Mouse (Mus musculus): ENCODE results near the gene Lats2. TPM values are rescaled to one million over a fixed set of nuclear protein-coding genes. Genes with fewer than 3 reads are reported as not detected.

The Lats2 gene
- polyA plus RNA-seq, 2 experiments: 25.3 to 28.5 TPM

- no peak for ATAC-seq (ENCODE audit: low FRiP score, low read depth)
- H3K27me3 ChIP-seq (ENCODE audit: control insufficient read depth, insufficient read depth, low read length): no peaks in the 10 kb centered on the region
- TF ChIP-seq POLR2A (IDR thresholded peaks at IDR 0.05; ENCODE audit: borderline replicate concordance, extremely low read depth, insufficient read depth, insufficient read length): no peak
- H3K9me3 ChIP-seq (ENCODE audit: control insufficient read depth, low read length): no peaks in the 10 kb centered on the region
- DNase-seq (ENCODE audit: low spot score): no peak
- no peak overlapping the region for H3K27ac ChIP-seq (replicated peaks; ENCODE audit: low read depth, low read length)
- H3K4me3 ChIP-seq (replicated peaks; ENCODE audit: low read length): no peak overlapping the region
- peaks cover 84% of the 10 kb centered on the region for H3K36me3 ChIP-seq (ENCODE audit: control insufficient read depth, insufficient read depth, low read length)
- 0 out of 2 replicates have a peak, but pooled peaks cover 3% of the 10 kb centered on the region for H3K4me1 ChIP-seq (ENCODE audit: control insufficient read depth, insufficient read depth, low read length)
- WGBS: 88% methylated on average over 10 of the region's 10 CpGs
- no peak overlapping the region for H3K4me2 ChIP-seq (replicated peaks; ENCODE audit: low read depth, low read length, severe bottlenecking)
- no peak overlapping the region for H3K9ac ChIP-seq (ENCODE audit: low read depth, low read length, severe bottlenecking)
Observed at GRCm38 (mm10) chr14:57699016-57699415, 59.2 kb downstream of the Lats2 start.

- 94% methylated on average over 15 of the region's 15 CpGs for WGBS
- no peak for TF ChIP-seq POLR2A (IDR thresholded peaks at IDR 0.05; ENCODE audit: borderline replicate concordance, extremely low read depth, insufficient read depth, insufficient read length)
- DNase-seq (ENCODE audit: low spot score) (no peak), ATAC-seq (ENCODE audit: low FRiP score, low read depth) (no peak)
- H3K4me3 ChIP-seq (replicated peaks; ENCODE audit: low read length): no peak overlapping the region
- no peaks in the 10 kb centered on the region for H3K4me1 ChIP-seq (ENCODE audit: control insufficient read depth, insufficient read depth, low read length)
- H3K4me2 ChIP-seq (replicated peaks; ENCODE audit: low read depth, low read length, severe bottlenecking): no peak overlapping the region
- no peak overlapping the region for H3K9ac ChIP-seq (ENCODE audit: low read depth, low read length, severe bottlenecking)
- no peaks in the 10 kb centered on the region for H3K27me3 ChIP-seq (ENCODE audit: control insufficient read depth, insufficient read depth, low read length)
- no peak overlapping the region for H3K27ac ChIP-seq (replicated peaks; ENCODE audit: low read depth, low read length)
- H3K36me3 ChIP-seq (ENCODE audit: control insufficient read depth, insufficient read depth, low read length): peaks cover 84% of the 10 kb centered on the region
- H3K9me3 ChIP-seq (ENCODE audit: control insufficient read depth, low read length): no peaks in the 10 kb centered on the region
Observed at GRCm38 (mm10) chr14:57696066-57696465, 62.1 kb downstream of the Lats2 start.

- ATAC-seq (ENCODE audit: low FRiP score, low read depth): no peak
- WGBS: 90% methylated on average over 8 of the region's 8 CpGs
- Histone ChIP-seq H3K4me1 (ENCODE audit: control insufficient read depth, insufficient read depth, low read length) (no peaks in the 10 kb centered on the region), H3K27ac (replicated peaks; ENCODE audit: low read depth, low read length) (no peak overlapping the region), H3K36me3 (ENCODE audit: control insufficient read depth, insufficient read depth, low read length) (peaks cover 87% of the 10 kb centered on the region), H3K27me3 (ENCODE audit: control insufficient read depth, insufficient read depth, low read length) (no peaks in the 10 kb centered on the region), H3K9me3 (ENCODE audit: control insufficient read depth, low read length) (no peaks in the 10 kb centered on the region), H3K9ac (ENCODE audit: low read depth, low read length, severe bottlenecking) (no peak overlapping the region), H3K4me2 (replicated peaks; ENCODE audit: low read depth, low read length, severe bottlenecking) (no peak overlapping the region), H3K4me3 (replicated peaks; ENCODE audit: low read length) (no peak overlapping the region)
- TF ChIP-seq POLR2A (IDR thresholded peaks at IDR 0.05; ENCODE audit: borderline replicate concordance, extremely low read depth, insufficient read depth, insufficient read length): no peak
- DNase-seq (ENCODE audit: low spot score): no peak
Observed at GRCm38 (mm10) chr14:57695550-57695949, 62.6 kb downstream of the Lats2 start.

GRCm38 (mm10) chr14:57694246-57694645 lies 63.9 kb downstream of the Lats2 start:
- Histone ChIP-seq H3K27me3 (ENCODE audit: control insufficient read depth, insufficient read depth, low read length) (no peaks in the 10 kb centered on the region), H3K4me3 (replicated peaks; ENCODE audit: low read length) (no peak overlapping the region), H3K9me3 (ENCODE audit: control insufficient read depth, low read length) (no peaks in the 10 kb centered on the region), H3K4me2 (replicated peaks; ENCODE audit: low read depth, low read length, severe bottlenecking) (no peak overlapping the region), H3K36me3 (ENCODE audit: control insufficient read depth, insufficient read depth, low read length) (peaks cover 84% of the 10 kb centered on the region), H3K4me1 (ENCODE audit: control insufficient read depth, insufficient read depth, low read length) (no peaks in the 10 kb centered on the region), H3K9ac (ENCODE audit: low read depth, low read length, severe bottlenecking) (no peak overlapping the region), H3K27ac (replicated peaks; ENCODE audit: low read depth, low read length) (no peak overlapping the region)
- no peak for ATAC-seq (ENCODE audit: low FRiP score, low read depth)
- no peak for DNase-seq (ENCODE audit: low spot score)
- 90% methylated on average over 16 of the region's 16 CpGs for WGBS
- TF ChIP-seq POLR2A (IDR thresholded peaks at IDR 0.05; ENCODE audit: borderline replicate concordance, extremely low read depth, insufficient read depth, insufficient read length): no peak

- no peak for ATAC-seq (ENCODE audit: low FRiP score, low read depth)
Observed at GRCm38 (mm10) chr14:57692517-57693130, 65.6 kb downstream of the Lats2 start.

More at GRCm38 (mm10) chr14:57692517-57693130, 65.6 kb downstream of the Lats2 start:
- Histone ChIP-seq H3K4me1 (ENCODE audit: control insufficient read depth, insufficient read depth, low read length) (no peaks in the 10 kb centered on the region), H3K27ac (replicated peaks; ENCODE audit: low read depth, low read length) (no peak overlapping the region), H3K4me3 (replicated peaks; ENCODE audit: low read length) (no peak overlapping the region), H3K36me3 (ENCODE audit: control insufficient read depth, insufficient read depth, low read length) (peaks cover 84% of the 10 kb centered on the region), H3K4me2 (replicated peaks; ENCODE audit: low read depth, low read length, severe bottlenecking) (no peak overlapping the region), H3K27me3 (ENCODE audit: control insufficient read depth, insufficient read depth, low read length) (no peaks in the 10 kb centered on the region), H3K9me3 (ENCODE audit: control insufficient read depth, low read length) (no peaks in the 10 kb centered on the region), H3K9ac (ENCODE audit: low read depth, low read length, severe bottlenecking) (no peak overlapping the region)
- WGBS: 91% methylated on average over 17 of the region's 17 CpGs
- no peak for DNase-seq (ENCODE audit: low spot score)
- TF ChIP-seq POLR2A (IDR thresholded peaks at IDR 0.05; ENCODE audit: borderline replicate concordance, extremely low read depth, insufficient read depth, insufficient read length): no peak

Measured in limb, embryonic 14.5 days (tissue).